Mouse (Mus musculus): Measurements from ENCODE around the gene Pou3f3.

GRCm38 (mm10) chr1:42693852-42694251 is 1.7 kb upstream of the Pou3f3 start:
- TF ChIP-seq CTCF (IDR thresholded peaks at IDR 0.05; ENCODE audit: borderline replicate concordance, control insufficient read depth, extremely low read depth, insufficient read depth, low read length, poor library complexity) (no peak), POLR2A (IDR thresholded peaks at IDR 0.05; ENCODE audit: control insufficient read depth, extremely low read depth, insufficient read depth, low read length, poor library complexity) (no peak)
